Mouse (Mus musculus): Measurements from ENCODE around the gene Pde1b. TPM values are rescaled to one million over a fixed set of nuclear protein-coding genes. Genes with fewer than 3 reads are reported as not detected.
A peak's percentile ranks its signal among the peaks of the same experiment; 100 is the strongest.

Gene Pde1b
- total RNA-seq, 2 experiments from 2014 or later: 1.8 to 2.2 TPM

GRCm38 (mm10) chr15:103509317-103509716 lies 6.5 kb downstream of the Pde1b start:
- no peak for DNase-seq

- DNase-seq: no peak
Observed at GRCm38 (mm10) chr15:103511652-103512051, 8.8 kb downstream of the Pde1b start.

- DNase-seq: no peak
Observed at GRCm38 (mm10) chr15:103513621-103514031, 10.8 kb downstream of the Pde1b start.

GRCm38 (mm10) chr15:103514119-103514518 lies 11.3 kb downstream of the Pde1b start:
- peak; percentile 80 for DNase-seq

- peak; percentile 41 for DNase-seq
Observed at GRCm38 (mm10) chr15:103514914-103515313, 12.1 kb downstream of the Pde1b start.

- DNase-seq: no peak
Observed at GRCm38 (mm10) chr15:103518600-103519385, 16.0 kb downstream of the Pde1b start.

- DNase-seq: no peak
Observed at GRCm38 (mm10) chr15:103519386-103520378, 16.8 kb downstream of the Pde1b start.

GRCm38 (mm10) chr15:103522458-103523099 lies 19.7 kb downstream of the Pde1b start:
- no peak for DNase-seq

GRCm38 (mm10) chr15:103523156-103523555 lies 20.3 kb downstream of the Pde1b start:
- no peak for DNase-seq

- DNase-seq: peak; percentile 65
Observed at GRCm38 (mm10) chr15:103530372-103530771, 27.5 kb downstream of the Pde1b start.

GRCm38 (mm10) chr15:103534054-103534620 lies 31.3 kb downstream of the Pde1b start:
- DNase-seq: no peak

GRCm38 (mm10) chr15:103535030-103535429 lies 32.2 kb downstream of the Pde1b start:
- no peak for DNase-seq

- no peak for DNase-seq
Observed at GRCm38 (mm10) chr15:103535786-103536185, 33.0 kb downstream of the Pde1b start.

- DNase-seq: no peak
Observed at GRCm38 (mm10) chr15:103536456-103536855, 33.6 kb downstream of the Pde1b start.

- peak; percentile 60 for DNase-seq
Observed at GRCm38 (mm10) chr15:103537011-103537821, 34.4 kb downstream of the Pde1b start.

- peak; percentile 76 for DNase-seq
Observed at GRCm38 (mm10) chr15:103537822-103538213, 35.0 kb downstream of the Pde1b start, which contains the start of gene Ppp1r1a. Gene Ppp1r1a (minus strand): TSS chr15:103538003.

GRCm38 (mm10) chr15:103539259-103539658 lies 36.4 kb downstream of the Pde1b start:
- DNase-seq: no peak

- no peak for DNase-seq
Observed at GRCm38 (mm10) chr15:103540646-103541045, 37.8 kb downstream of the Pde1b start.

GRCm38 (mm10) chr15:103542526-103542925 lies 39.7 kb downstream of the Pde1b start:
- no peak for DNase-seq

- no peak for DNase-seq
Observed at GRCm38 (mm10) chr15:103547983-103548382, 45.1 kb downstream of the Pde1b start.

- no peak for DNase-seq
Observed at GRCm38 (mm10) chr15:103549475-103549874, 46.6 kb downstream of the Pde1b start.
